Comparison of ENCODE assay signal across 22 mouse cellular contexts in the genomic region with DNA sequence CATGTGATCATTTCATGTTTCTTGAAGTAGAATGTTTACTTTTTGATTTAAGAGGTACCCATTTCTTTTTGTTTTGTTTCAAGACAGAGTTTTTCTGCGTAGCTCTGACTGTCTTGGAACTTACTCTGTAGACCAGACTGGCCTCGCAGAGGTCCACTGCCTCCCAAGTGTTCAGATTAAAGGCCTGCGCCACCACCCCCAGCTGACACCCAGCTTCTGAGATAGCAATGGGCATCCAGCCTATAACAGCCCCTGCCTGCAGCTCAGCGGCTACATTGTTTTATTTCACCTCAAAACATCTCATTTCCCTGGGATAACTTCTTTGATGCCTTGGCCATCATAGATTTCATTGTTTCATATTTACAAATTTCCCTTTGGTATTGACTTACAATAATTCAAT.
"Had no signal": no experiment of that assay in that cellular context is flagged by ENCODE, and none has a peak within 500 bp of the region (broad histone marks: within the 10 kb centered on the region; RNA-seq: fewer than 3 reads in every experiment).

No protein-coding gene starts in this region.

- H3K27ac ChIP-seq: heart, adult 2 months; heart, embryonic 13.5 days; heart, embryonic 15.5 days; hindbrain, embryonic 13.5 days; hindbrain, embryonic 15.5 days; hindbrain, postnatal 0 days; kidney, embryonic 15.5 days; kidney, postnatal 0 days; limb, embryonic 10.5 days; limb, embryonic 12.5 days had no signal

- H3K4me3 ChIP-seq: heart, adult 2 months; heart, embryonic 13.5 days; heart, embryonic 15.5 days; hindbrain, embryonic 13.5 days; hindbrain, embryonic 15.5 days; kidney, embryonic 15.5 days; limb, embryonic 10.5 days; limb, embryonic 12.5 days had no signal

- H3K36me3 ChIP-seq: heart, embryonic 13.5 days; heart, embryonic 15.5 days; hindbrain, embryonic 13.5 days; hindbrain, embryonic 15.5 days; kidney, embryonic 15.5 days; limb, embryonic 10.5 days; limb, embryonic 12.5 days had no signal

- DNase-seq: gastrocnemius, postnatal 14 days; gastrocnemius, postnatal 36 days; heart, adult 11 months; heart, adult 2 months; heart, postnatal 10 days; kidney, adult 11 months; kidney, adult 2 months; kidney, adult 9 months; kidney, postnatal 14 days; kidney, postnatal 36 days; layer of hippocampus, adult 9-11 months; layer of hippocampus, postnatal 36 days; liver had no signal
